Mouse (Mus musculus): ENCODE data around the gene Fam111a. TPM values are rescaled to one million over a fixed set of nuclear protein-coding genes. Genes with fewer than 3 reads are reported as not detected.
"Not testable (repeated sequence)": the region's sequence is repeated elsewhere in the genome, so short reads cannot be mapped to it uniquely, and the experiment has no call there.

Fam111a gene
- total RNA-seq (2021), result 1 to 10 TPM; 1.5 to 2.0 TPM
- long read RNA-seq, experiment 1, partial matches to known transcripts, result 0 of 1 reads
- long read RNA-seq, experiment 1, other reads (novel, unspliced or antisense), result 1 of 1 reads
- long read RNA-seq, experiment 2, partial matches to known transcripts, result 0 of 1 reads
- long read RNA-seq, experiment 2, other reads (novel, unspliced or antisense), result 0 of 1 reads

DNA sequence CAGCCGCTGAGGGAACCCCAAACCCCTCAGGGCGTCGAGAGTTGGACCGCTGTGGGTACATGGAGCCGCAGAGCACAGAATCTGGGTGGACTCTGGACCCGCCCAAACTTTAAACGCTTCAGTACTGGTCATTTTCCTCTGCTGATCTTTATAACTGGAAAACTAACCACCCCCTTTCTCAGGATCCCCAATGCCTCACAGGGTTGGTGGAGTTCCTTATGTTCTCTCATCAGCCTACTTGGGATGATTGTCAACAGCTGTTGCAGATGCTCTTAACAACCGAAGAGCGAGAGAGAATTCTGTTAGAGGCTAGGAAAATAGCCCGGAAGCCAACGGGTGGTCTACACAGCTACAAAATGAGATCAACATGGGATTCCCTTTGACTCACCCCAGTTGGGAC is at the start of gene Fam111a:
Gene Fam111a, plus strand, starts transcription at position 301 of the 400 bp plus-strand sequence.
- H3K4me3 ChIP-seq; DNase-seq (ENCODE audit: low spot score in 2 of 2); H3K27ac ChIP-seq: not testable (repeated sequence)

DNA sequence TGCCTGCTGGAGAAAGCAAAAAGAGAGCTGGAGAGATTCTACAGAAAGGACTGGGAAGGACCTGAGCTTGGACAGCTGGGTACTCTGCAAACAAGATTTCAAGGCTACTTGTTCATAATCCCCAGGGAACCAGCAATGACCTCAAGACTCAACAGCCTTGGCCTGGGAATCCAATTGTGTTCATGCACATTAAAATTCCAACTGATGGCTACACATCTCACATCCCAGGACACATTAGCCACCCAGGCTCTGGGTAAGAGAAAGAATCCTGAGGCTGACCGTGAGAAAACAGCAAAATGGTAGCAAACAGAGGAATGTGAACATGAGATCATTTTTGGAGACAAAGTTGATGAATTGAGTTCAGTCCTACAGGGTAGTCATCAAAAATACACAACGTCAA is 49.3 kb upstream of the Fam111a start:
- DNase-seq (ENCODE audit: low spot score in 2 of 2), result no peak
- no peak overlapping the region for H3K27ac ChIP-seq
- no peak for TF ChIP-seq CTCF (conservative IDR thresholded peaks at IDR 0.05)
- H3K4me3 ChIP-seq, result no peak overlapping the region

DNA sequence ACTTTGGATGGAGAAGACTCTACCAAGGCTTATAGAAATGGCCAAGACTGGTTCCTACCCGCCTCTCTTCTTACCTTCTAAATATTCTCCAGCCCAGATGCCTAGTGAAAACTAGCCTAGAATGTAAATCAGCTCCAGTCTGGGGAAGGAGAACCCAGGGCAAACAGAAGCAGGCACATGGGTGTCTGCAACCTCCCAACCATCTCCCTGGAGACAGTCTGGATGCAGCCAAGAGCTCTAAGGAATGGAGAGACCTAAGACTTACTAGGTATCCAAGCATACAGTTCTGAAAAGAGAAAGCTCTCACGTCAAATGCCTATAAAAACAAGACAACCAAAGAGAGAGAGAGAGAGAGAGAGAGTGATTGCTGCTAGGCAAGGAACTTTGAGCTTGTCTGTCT is 47.6 kb upstream of the Fam111a start:
- Histone ChIP-seq H3K27ac (peak overlapping the region; percentile 47; the same call in 1 of the 2 replicates), H3K4me3 (peak overlapping the region; percentile 3; the same call in 1 of the 2 replicates)
- DNase-seq (ENCODE audit: low spot score in 2 of 2), result peak; percentile 10 to 49
- TF ChIP-seq CTCF (conservative IDR thresholded peaks at IDR 0.05), result no peak

DNA sequence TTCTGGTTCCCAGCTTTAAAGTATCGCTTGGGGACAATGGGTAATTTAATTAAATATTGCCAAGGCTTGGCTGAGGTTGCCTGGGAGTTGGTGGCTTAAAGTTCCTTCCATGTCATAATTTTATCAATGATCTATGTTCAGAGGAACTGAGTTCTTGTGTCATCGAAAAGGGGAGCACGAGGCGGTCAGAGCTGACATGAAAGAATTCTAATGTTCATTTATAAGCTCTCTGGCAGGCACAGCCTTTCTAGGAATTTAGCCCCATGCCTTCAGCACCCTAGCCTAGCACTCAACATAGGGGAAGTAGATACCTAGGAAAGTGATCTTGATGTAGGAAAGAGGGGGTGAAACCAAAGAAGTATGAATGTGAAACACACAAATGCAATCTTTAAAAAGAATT is 47.2 kb upstream of the Fam111a start:
- no peak for TF ChIP-seq CTCF (conservative IDR thresholded peaks at IDR 0.05)
- no peak for DNase-seq (ENCODE audit: low spot score in 2 of 2)
- Histone ChIP-seq H3K4me3 (peak overlapping the region; percentile 62), H3K27ac (peak overlapping the region; percentile 19; the same call in 1 of the 2 replicates)

- TF ChIP-seq CTCF (conservative IDR thresholded peaks at IDR 0.05), result no peak
- Histone ChIP-seq H3K4me3 (peak overlapping the region; percentile 62), H3K27ac (peak overlapping the region; percentile 19; the same call in 1 of the 2 replicates)
- DNase-seq (ENCODE audit: low spot score in 2 of 2), result no peak
These were observed 46.6 kb upstream of the Fam111a start for GRCm38 (mm10) chr19:12498941-12499340.

DNA sequence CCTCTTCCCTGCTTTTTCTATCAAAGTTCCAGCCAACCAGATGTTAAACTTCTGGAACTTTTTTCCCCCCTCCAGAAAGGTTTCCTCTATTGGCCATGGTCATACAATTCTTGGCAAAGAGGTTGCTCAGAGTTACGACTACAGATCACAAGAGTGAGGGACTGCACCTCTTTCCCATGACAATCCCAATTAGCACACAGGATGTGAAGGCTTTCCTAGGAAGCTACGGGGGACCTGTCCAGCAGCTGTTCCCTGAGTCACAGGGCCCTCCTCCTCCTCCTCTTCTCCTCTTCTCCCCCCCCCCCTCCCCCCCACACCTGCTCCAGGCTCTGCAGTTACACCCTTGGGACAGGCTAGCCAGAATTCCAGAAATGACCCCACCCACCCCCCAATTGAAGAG is 46.1 kb upstream of the Fam111a start:
- Histone ChIP-seq H3K27ac (peak overlapping the region; percentile 97), H3K4me3 (peak overlapping the region; percentile 62)
- DNase-seq (ENCODE audit: low spot score in 2 of 2), result no peak
- no peak for TF ChIP-seq CTCF (conservative IDR thresholded peaks at IDR 0.05)

DNA sequence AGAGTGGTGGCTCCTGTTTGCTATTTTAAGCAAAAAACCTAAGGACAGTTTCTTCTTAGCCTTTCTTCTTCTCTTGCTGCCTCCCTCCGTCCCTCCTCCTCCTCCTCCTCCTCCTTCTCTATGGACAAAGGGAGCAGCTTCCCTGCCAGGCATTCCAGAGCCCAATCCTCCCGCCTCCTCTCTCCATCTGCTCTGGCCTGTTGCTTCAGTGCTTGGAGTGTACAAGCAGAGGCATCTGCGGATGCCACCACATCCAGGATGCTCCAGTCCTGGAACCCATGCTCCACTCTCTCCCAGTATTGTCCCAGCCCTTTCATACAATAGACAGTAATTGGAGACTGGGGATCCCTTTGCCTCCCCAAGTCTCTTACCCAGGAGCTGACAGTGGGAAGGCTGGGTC is 45.4 kb upstream of the Fam111a start:
- Histone ChIP-seq H3K4me3 (peak overlapping the region; percentile 62), H3K27ac (peak overlapping the region; percentile 97)
- DNase-seq (ENCODE audit: low spot score in 2 of 2), result peak; percentile 75 to 87
- TF ChIP-seq CTCF (conservative IDR thresholded peaks at IDR 0.05), result no peak

DNA sequence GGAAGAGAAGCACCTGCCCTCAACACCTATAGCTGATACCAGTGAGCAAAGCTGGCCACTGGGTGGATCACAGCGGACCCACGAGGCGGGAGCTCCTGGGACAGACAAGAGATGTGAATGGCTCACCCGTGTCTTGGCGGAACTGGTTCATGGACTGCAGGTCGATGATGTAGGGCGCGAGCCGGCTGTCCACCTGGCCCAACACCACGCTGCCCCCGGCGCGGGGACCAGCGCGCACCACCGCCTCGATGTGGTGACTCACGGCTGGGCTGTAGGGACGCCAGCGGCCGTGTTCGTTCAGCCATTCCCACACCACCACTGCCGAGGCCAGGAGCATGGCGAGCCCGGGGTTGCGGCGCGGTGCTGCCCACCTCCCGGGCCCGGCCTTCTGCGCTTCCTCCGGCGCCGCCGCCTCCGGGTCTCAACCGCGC is 44.6 kb upstream of the Fam111a start:
- H3K27ac ChIP-seq, result peak overlapping the region; percentile 97
- DNase-seq (ENCODE audit: low spot score in 2 of 2), result peak in 1 of 2 experiments; percentile 34
- TF ChIP-seq CTCF (conservative IDR thresholded peaks at IDR 0.05), result 0 out of 2 replicates have a peak, but pooled peaks have one; percentile 19
- peak overlapping the region; percentile 62 for H3K4me3 ChIP-seq

- Histone ChIP-seq H3K4me3 (peak within 1 kb of the TSS; percentile 62), H3K27ac (peak within 1 kb of the TSS; percentile 97)
- DNase-seq (ENCODE audit: low spot score in 2 of 2), result peak; percentile 94
- peak; percentile 81 for TF ChIP-seq CTCF (conservative IDR thresholded peaks at IDR 0.05)
These were observed 43.9 kb upstream of the Fam111a start, which contains the start of gene Dtx4 for GRCm38 (mm10) chr19:12501370-12502347. TSS of gene Dtx4 (minus strand) at chr19:12501454.

GRCm38 (mm10) chr19:12502756-12503155 is 42.8 kb upstream of the Fam111a start:
- no peak for TF ChIP-seq CTCF (conservative IDR thresholded peaks at IDR 0.05)
- H3K4me3 ChIP-seq, result no peak overlapping the region
- no peak overlapping the region for H3K27ac ChIP-seq
- DNase-seq (ENCODE audit: low spot score in 2 of 2), result no peak

DNA sequence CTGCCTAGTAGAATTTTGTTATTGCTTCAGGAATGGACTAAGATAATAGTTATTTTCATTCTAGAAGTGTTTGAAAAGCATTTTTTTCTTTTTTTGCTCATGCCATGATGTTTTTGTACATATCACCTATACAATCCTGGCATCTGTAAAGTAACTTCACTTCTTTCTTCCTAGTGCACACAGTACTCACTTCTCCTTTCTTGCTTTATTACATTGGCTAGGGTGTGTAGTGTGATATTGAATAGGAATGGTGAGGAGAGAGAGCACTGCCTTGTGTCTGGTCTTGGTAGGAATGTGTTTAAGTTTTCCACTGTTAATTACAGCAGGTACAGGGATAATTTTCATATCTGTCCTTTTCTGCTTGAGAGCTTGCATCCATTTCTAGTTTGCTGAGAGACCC is 30.9 kb upstream of the Fam111a start:
- no peak for DNase-seq (ENCODE audit: low spot score in 2 of 2)
- Histone ChIP-seq H3K27ac (no peak overlapping the region), H3K4me3 (no peak overlapping the region)
- TF ChIP-seq CTCF (conservative IDR thresholded peaks at IDR 0.05), result no peak

DNA sequence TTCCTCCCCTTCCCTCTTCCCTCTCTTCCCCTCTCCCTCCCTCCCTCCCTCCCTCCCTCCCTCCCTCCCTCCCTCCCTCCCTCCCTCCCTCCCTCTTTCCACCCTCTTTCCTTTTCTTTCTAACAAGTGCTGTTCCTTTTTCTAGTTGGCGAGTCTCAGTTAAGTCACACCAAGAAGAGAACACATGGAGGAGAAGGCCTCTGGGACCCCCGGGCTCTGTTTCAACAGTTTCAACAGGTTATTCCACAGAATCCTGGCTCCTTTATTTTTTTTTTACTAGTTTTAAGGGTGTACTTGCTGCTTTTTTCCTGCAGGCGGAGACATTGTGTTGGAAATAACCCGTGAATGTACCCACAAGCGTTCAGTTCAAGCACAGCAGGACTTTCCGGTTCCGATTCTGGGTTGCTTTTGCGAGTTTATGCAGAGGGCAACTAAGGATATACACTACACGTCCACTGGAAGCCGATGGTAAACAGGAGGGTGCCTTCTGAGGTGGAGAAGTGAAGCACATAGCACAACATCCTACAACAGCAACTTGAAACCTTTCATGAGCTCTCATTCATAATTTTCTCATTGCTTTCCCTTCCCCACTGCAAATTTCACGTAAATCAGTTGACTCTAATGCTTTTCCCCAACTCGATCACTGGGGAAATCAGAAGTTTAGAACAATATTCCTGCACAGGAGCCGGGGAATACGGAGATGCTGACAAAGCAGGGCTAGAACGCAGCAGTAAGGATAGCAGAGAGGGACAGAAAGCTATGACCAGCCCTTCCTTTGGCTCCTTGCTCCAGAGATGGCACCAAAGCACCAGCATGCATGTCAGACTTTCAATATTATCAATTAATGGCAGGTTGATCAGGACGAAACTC is 27.6 kb upstream of the Fam111a start:
- Histone ChIP-seq H3K4me3 (peak overlapping the region; percentile 61), H3K27ac (peak overlapping the region; percentile 72)
- peak; percentile 88 for TF ChIP-seq CTCF (conservative IDR thresholded peaks at IDR 0.05)
- peak; percentile 71 to 74 for DNase-seq (ENCODE audit: low spot score in 2 of 2)
